In the genomic region with DNA sequence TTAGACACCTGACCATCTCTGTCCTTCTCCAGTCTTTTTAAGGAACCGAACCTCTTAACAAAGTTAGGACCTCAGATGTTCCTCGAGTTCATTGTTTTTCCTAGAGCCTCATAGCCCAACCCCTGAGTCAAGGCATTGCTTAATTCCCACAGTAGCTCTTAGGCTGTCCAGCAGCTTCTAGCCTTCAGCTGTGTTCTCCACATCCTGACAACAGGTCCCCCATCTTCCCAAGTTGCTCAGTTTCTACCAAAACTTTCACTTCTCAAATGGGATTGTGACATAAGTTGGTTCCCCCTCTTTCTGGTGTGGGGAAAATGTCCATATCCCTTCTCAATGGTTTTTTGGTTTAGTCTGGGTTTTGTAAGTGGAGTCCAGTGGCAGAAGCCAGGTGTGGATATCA, we compare ENCODE assay signal across 26 mouse cellular contexts. TPM values are rescaled to one million over a fixed set of nuclear protein-coding genes. Genes with fewer than 3 reads are reported as not detected.
"Had no signal": no experiment of that assay in that cellular context is flagged by ENCODE, and none has a peak within 500 bp of the region (broad histone marks: within the 10 kb centered on the region; RNA-seq: fewer than 3 reads in every experiment).

No protein-coding gene starts in this region.

- ATAC-seq: liver, embryonic 12.5 days; liver, postnatal 0 days; lung, postnatal 0 days; midbrain, embryonic 13.5 days; midbrain, embryonic 15.5 days; midbrain, embryonic 16.5 days had no signal

- DNase-seq: left cerebral cortex, postnatal 4 days; liver; liver, embryonic 13.5 days; liver, postnatal 0 days; lung, adult 18-20 months; lung, adult 2 months; lung, embryonic 14.5 days; lung, postnatal 10 days; lung, postnatal 14 days; lung, postnatal 36 days; lung, postnatal 4 days; midbrain, embryonic 14.5 days had no signal

RNA-seq across cellular contexts. Expression of a gene that starts 20.0 kb away (rescaled TPM):
- total RNA-seq: left cerebral cortex, adult 8-10 months; left cerebral cortex, postnatal 10 days; left cerebral cortex, postnatal 14 days; left cerebral cortex, postnatal 25 days; left cerebral cortex, postnatal 36 days; left cerebral cortex, postnatal 4 days; liver, adult 2 months; megakaryocyte-erythroid progenitor cell, adult 5-6 weeks; midbrain, postnatal 0 days had no signal

RNA-seq across cellular contexts. Expression of a gene that starts 30.0 kb away (rescaled TPM):
- total RNA-seq: left cerebral cortex, adult 8-10 months; left cerebral cortex, postnatal 10 days; left cerebral cortex, postnatal 14 days; left cerebral cortex, postnatal 25 days; left cerebral cortex, postnatal 36 days; left cerebral cortex, postnatal 4 days; liver, adult 2 months; megakaryocyte-erythroid progenitor cell, adult 5-6 weeks; midbrain, postnatal 0 days; monocyte, adult 5-6 weeks had no signal

RNA-seq across cellular contexts. Expression of a gene that starts 40.4 kb away (rescaled TPM):
- total RNA-seq: left cerebral cortex, adult 8-10 months; left cerebral cortex, postnatal 10 days; left cerebral cortex, postnatal 14 days; left cerebral cortex, postnatal 25 days; left cerebral cortex, postnatal 36 days; left cerebral cortex, postnatal 4 days; liver, adult 2 months; megakaryocyte-erythroid progenitor cell, adult 5-6 weeks; midbrain, postnatal 0 days; monocyte, adult 5-6 weeks had no signal
